Mouse (Mus musculus) ES-E14 (cell line): ENCODE measurements around the gene Adcy5. TPM values are rescaled to one million over a fixed set of nuclear protein-coding genes. Genes with fewer than 3 reads are reported as not detected.
A peak's percentile ranks its signal among the peaks of the same experiment; 100 is the strongest.

Source experiments
- DNase-seq: peaks from one replicate; pipeline ENCODE4 v3.0.0-alpha.2; 2013; ENCODE audit warnings: low read depth, low spot score
- H3K27ac ChIP-seq: 2 replicates; pipeline ENCODE4 v1.5.1; 2012; ENCODE audit warnings: low read depth, mild to moderate bottlenecking, low read length, moderate library complexity, mixed read lengths; ENCODE audit not compliant: poor library complexity, insufficient read depth, severe bottlenecking
- H3K36me3 ChIP-seq: 2 replicates; pipeline ENCODE4 v1.6.1; 2012; ENCODE audit warnings: mild to moderate bottlenecking, low read length, moderate library complexity, mixed read lengths; ENCODE audit not compliant: control insufficient read depth, poor library complexity, insufficient read depth, severe bottlenecking
- H3K4me1 ChIP-seq, 2 experiments: fragments of 150-350 bp in 1 of 2; sonication (generic) in 1 of 2; 2 replicates each; pipeline ENCODE4 v1.6.1; 2012; ENCODE audit warnings: low read length in 2 of 2, mild to moderate bottlenecking in 1 of 2, mixed read lengths in 1 of 2; ENCODE audit not compliant: control insufficient read depth in 2 of 2, insufficient read depth in 2 of 2, poor library complexity in 1 of 2
- H3K4me3 ChIP-seq, 2 experiments: fragments of 150-350 bp in 1 of 2; sonication (generic) in 1 of 2; 2 replicates each; pipeline ENCODE4 v1.5.1; 2012; ENCODE audit warnings: low read length in 2 of 2, low read depth in 1 of 2, mild to moderate bottlenecking in 1 of 2, mixed read lengths in 1 of 2; ENCODE audit not compliant: insufficient read depth in 1 of 2, poor library complexity in 1 of 2, severe bottlenecking in 1 of 2
- H3K9ac ChIP-seq: 2 replicates; pipeline ENCODE4 v1.6.1; 2012; ENCODE audit warnings: low read depth, mild to moderate bottlenecking, low read length, mixed read lengths; ENCODE audit not compliant: poor library complexity, insufficient read depth, severe bottlenecking
- H3K9me3 ChIP-seq: fragments of 150-350 bp; sonication (generic); 2 replicates; pipeline ENCODE4 v1.6.1; 2012; ENCODE audit warnings: low read depth, mild to moderate bottlenecking, low read length; ENCODE audit not compliant: control insufficient read depth, insufficient read depth
- CHD2 ChIP-seq: IDR thresholded peaks from 2 replicates; pipeline ENCODE4 v1.6.1; 2014; ENCODE audit warnings: mild to moderate bottlenecking, low read depth, low read length, inconsistent platforms
- HCFC1 ChIP-seq: IDR thresholded peaks from 2 replicates; pipeline ENCODE4 v1.6.1; 2012; ENCODE audit warnings: low read length, inconsistent platforms, borderline replicate concordance; ENCODE audit not compliant: insufficient read depth
- MAFK ChIP-seq: IDR thresholded peaks from 2 replicates; pipeline ENCODE4 v1.6.1; 2014; ENCODE audit warnings: mild to moderate bottlenecking, low read depth, low read length, inconsistent platforms; ENCODE audit not compliant: insufficient read depth
- ZC3H11A ChIP-seq: IDR thresholded peaks from 2 replicates; pipeline ENCODE4 v1.6.1; 2012; ENCODE audit warnings: low read depth, mild to moderate bottlenecking, inconsistent platforms, low read length, borderline replicate concordance
- ZNF384 ChIP-seq: IDR thresholded peaks from 2 replicates; pipeline ENCODE4 v1.6.1; 2012; ENCODE audit warnings: low read depth, low read length, inconsistent platforms
- in situ Hi-C, 2 experiments: fragments of 600-800 bp; cut with MboI; formaldehyde crosslinking; loops; one replicate each; pipeline ENCODE4 v1.15.1; 2025; ENCODE audit warnings: low sequenced_read_pairs in 2 of 2, inconsistent platforms in 1 of 2; ENCODE audit not compliant: unreplicated experiment in 2 of 2
- total RNA-seq: library from RNA; depleted of rRNA; stranded (reverse); fragments of 300-350 nt; gene quantifications from 2 replicates; pipeline ENCODE4 v1.2.3, GENCODE M21; 2012

The Adcy5 gene
- total RNA-seq, 1 experiment, result 0.85 TPM

GRCm38 (mm10) chr16:35153146-35153755 lies 1.4 kb upstream of the Adcy5 start:
- in situ Hi-C loops, result no loop called here
- no peak overlapping the region for H3K4me3 ChIP-seq

GRCm38 (mm10) chr16:35154245-35154640 lies 434 bp upstream of the Adcy5 start:
- Histone ChIP-seq H3K27ac (no peak overlapping the region), H3K4me3 (peak overlapping the region; percentile 73 to 80), H3K9me3 (no peaks in the 10 kb centered on the region), H3K36me3 (no peaks in the 10 kb centered on the region), H3K9ac (peak overlapping the region; percentile 3; the same call in 1 of the 2 replicates), H3K4me1 (peaks cover 0 to 3% of the 10 kb centered on the region in 2 experiments; a peak in 1 of 4 replicates)
- in situ Hi-C loops, result no loop called here
- TF ChIP-seq ZC3H11A (no peak), CHD2 (no peak), MAFK (no peak), HCFC1 (no peak), ZNF384 (no peak)
- no peak for DNase-seq

More at GRCm38 (mm10) chr16:35153146-35153755, 1.4 kb upstream of the Adcy5 start:
- DNase-seq, result no peak
- Histone ChIP-seq H3K36me3 (no peaks in the 10 kb centered on the region), H3K27ac (no peak overlapping the region), H3K9me3 (no peaks in the 10 kb centered on the region), H3K9ac (no peak overlapping the region), H3K4me1 (peaks cover 0 to 3% of the 10 kb centered on the region in 2 experiments; a peak in 1 of 4 replicates)
- TF ChIP-seq CHD2 (no peak), ZNF384 (no peak), ZC3H11A (no peak)

- H3K9ac ChIP-seq, result no peak overlapping the region; the same call in 1 of the 2 replicates
- H3K4me1 ChIP-seq, result peaks cover 0 to 6% of the 10 kb centered on the region in 2 experiments; a peak in 1 of 4 replicates
- peak overlapping the region; percentile 75 to 80 for H3K4me3 ChIP-seq
- no peaks in the 10 kb centered on the region for H3K36me3 ChIP-seq
- no peak overlapping the region for H3K27ac ChIP-seq
- TF ChIP-seq MAFK (no peak), HCFC1 (no peak), ZC3H11A (no peak), CHD2 (no peak), ZNF384 (no peak)
- H3K9me3 ChIP-seq, result no peaks in the 10 kb centered on the region
- in situ Hi-C loops, result no loop called here
- DNase-seq, result no peak
Observed at GRCm38 (mm10) chr16:35155391-35156305, 971 bp downstream of the Adcy5 start.

- H3K27ac ChIP-seq, result no peak overlapping the region
- H3K9ac ChIP-seq, result no peak overlapping the region
- peaks cover 0 to 6% of the 10 kb centered on the region in 2 experiments; a peak in 1 of 4 replicates for H3K4me1 ChIP-seq
- TF ChIP-seq HCFC1, result no peak; the same call in 1 of the 2 replicates
- H3K36me3 ChIP-seq, result no peaks in the 10 kb centered on the region
- H3K4me3 ChIP-seq, result peak overlapping the region; percentile 58 to 80; a peak in 3 of 4 replicates
- DNase-seq, result no peak
- in situ Hi-C loops, result no loop called here
- no peaks in the 10 kb centered on the region for H3K9me3 ChIP-seq
Observed at GRCm38 (mm10) chr16:35156306-35156695, 1.6 kb downstream of the Adcy5 start.
